Mouse (Mus musculus): ENCODE measurements around the gene Ano4. TPM values are rescaled to one million over a fixed set of nuclear protein-coding genes. Genes with fewer than 3 reads are reported as not detected.
A peak's percentile ranks its signal among the peaks of the same experiment; 100 is the strongest.

Gene Ano4
- polyA plus RNA-seq, 1 experiment from 2014 or later = 0.99 TPM

DNA sequence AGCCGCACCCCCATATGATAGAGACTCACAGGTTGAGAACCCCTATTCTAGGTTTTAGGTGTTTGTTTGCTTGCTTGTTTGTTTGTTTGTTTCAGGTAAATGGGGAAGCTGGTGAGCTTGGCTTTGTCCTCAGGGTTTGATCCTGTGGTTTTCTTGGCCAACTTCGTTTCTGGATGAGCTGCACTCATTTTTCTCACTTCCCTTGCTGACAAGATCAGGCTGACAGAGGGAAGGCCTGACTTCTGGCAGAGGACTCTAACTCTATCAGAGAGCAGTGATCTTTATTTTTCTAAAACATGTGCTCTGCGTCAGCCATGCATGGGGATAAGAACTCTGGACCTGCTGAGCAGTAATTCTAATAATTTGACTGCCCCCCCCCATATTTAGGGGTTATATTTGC, 14.4 kb upstream of the Ano4 start:
- Histone ChIP-seq H3K36me3 (ENCODE audit: insufficient read depth) (no peaks in the 10 kb centered on the region), H3K27ac (ENCODE audit: low read depth) (no peak overlapping the region), H3K4me3 (ENCODE audit: low read depth, low read length) (no peak overlapping the region), H3K27me3 (ENCODE audit: insufficient read depth, low read length) (no peaks in the 10 kb centered on the region), H3K9ac (no peak overlapping the region), H3K4me2 (no peak overlapping the region), H3K9me3 (ENCODE audit: low read depth, low read length) (no peaks in the 10 kb centered on the region), H3K4me1 (ENCODE audit: insufficient read depth) (no peaks in the 10 kb centered on the region)
- 58% methylated on average over 3 of the region's 3 CpGs for WGBS
- DNase-seq = no peak
- TF ChIP-seq CTCF (IDR thresholded peaks at IDR 0.05; ENCODE audit: low read depth) = no peak
- no peak for ATAC-seq (ENCODE audit: insufficient read depth)

DNA sequence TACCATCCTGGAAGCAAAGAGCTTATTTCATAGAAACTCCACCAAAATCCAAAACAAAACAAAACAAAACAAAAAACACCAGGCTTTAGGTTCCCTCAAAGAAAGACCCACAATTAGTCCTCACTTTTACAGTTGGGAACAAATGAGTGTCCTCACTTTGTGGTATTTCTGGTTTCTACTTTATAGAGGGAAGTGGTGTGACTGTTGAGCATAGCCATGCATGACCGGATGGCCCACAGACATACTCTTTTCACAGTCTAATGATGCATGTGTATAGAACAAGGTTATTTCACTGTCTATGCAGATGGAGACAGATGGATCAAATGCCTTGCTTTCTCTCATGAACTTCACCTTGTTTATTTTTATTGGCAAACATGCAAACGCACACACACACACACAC, 10.1 kb upstream of the Ano4 start:
- Histone ChIP-seq H3K9me3 (ENCODE audit: low read depth, low read length) (no peaks in the 10 kb centered on the region), H3K9ac (no peak overlapping the region), H3K4me1 (ENCODE audit: insufficient read depth) (no peaks in the 10 kb centered on the region), H3K27me3 (ENCODE audit: insufficient read depth, low read length) (no peaks in the 10 kb centered on the region), H3K4me2 (no peak overlapping the region), H3K27ac (ENCODE audit: low read depth) (no peak overlapping the region), H3K4me3 (ENCODE audit: low read depth, low read length) (no peak overlapping the region), H3K36me3 (ENCODE audit: insufficient read depth) (no peaks in the 10 kb centered on the region)
- DNase-seq (no peak), ATAC-seq (ENCODE audit: insufficient read depth) (no peak)
- TF ChIP-seq CTCF (IDR thresholded peaks at IDR 0.05; ENCODE audit: low read depth) = no peak
- 71% methylated on average over 2 of the region's 2 CpGs for WGBS

DNA sequence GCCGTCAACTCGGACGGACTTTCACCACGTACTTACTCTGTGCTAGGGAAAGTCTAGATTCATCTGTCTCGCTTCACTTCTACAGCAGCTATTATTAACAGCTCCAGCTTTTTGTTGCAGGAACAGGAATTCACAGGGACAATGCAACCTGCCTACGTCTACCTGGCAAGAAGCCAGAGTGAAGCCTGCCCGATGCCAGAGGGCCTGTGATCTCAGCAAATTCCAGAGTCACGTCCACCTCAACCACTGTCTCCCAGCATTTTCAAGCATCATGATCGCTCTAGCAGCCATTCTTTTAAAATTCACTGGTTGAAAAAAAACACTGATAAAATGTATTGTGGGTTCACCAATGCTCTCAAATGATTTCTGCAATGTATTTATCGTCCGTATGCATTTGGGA, 6.9 kb upstream of the Ano4 start:
- DNase-seq (no peak), ATAC-seq (ENCODE audit: insufficient read depth) (no peak)
- Histone ChIP-seq H3K27me3 (ENCODE audit: insufficient read depth, low read length) (no peaks in the 10 kb centered on the region), H3K4me3 (ENCODE audit: low read depth, low read length) (no peak overlapping the region), H3K9ac (no peak overlapping the region), H3K36me3 (ENCODE audit: insufficient read depth) (no peaks in the 10 kb centered on the region), H3K4me1 (ENCODE audit: insufficient read depth) (no peaks in the 10 kb centered on the region), H3K27ac (ENCODE audit: low read depth) (no peak overlapping the region), H3K4me2 (no peak overlapping the region), H3K9me3 (ENCODE audit: low read depth, low read length) (no peaks in the 10 kb centered on the region)
- no peak for TF ChIP-seq CTCF (IDR thresholded peaks at IDR 0.05; ENCODE audit: low read depth)
- 74% methylated on average over 11 of the region's 11 CpGs for WGBS

DNA sequence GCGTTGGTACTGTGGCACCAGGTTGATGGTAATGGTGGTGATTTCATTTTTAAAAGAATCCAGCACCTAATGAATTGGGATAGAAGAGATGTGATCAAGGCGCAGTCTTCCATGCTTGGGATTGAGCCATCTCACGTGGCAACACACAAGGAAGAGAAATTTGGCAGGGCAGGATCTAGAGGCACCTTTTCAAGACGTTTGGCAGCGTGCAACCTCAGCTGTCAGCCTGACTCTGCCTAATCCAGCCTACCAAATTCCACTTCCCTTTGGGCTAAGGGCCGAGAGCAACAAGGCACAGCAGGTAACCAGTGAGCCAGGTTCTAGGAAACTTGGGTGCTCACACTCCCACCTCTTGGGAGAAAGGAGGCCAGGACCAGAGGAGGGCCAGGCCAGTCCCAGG, 1.0 kb upstream of the Ano4 start:
- H3K36me3 ChIP-seq (ENCODE audit: insufficient read depth) = no peaks in the 10 kb centered on the region
- peak overlapping the region; percentile 90; the same call in 1 of the 2 replicates for H3K4me2 ChIP-seq
- H3K9me3 ChIP-seq (ENCODE audit: low read depth, low read length) = no peaks in the 10 kb centered on the region
- WGBS = 61% methylated on average over 6 of the region's 6 CpGs
- TF ChIP-seq CTCF (IDR thresholded peaks at IDR 0.05; ENCODE audit: low read depth) = no peak
- ATAC-seq (ENCODE audit: insufficient read depth) = no peak
- H3K4me1 ChIP-seq (ENCODE audit: insufficient read depth) = no peaks in the 10 kb centered on the region
- H3K9ac ChIP-seq = no peak overlapping the region
- H3K4me3 ChIP-seq (ENCODE audit: low read depth, low read length) = no peak overlapping the region
- H3K27ac ChIP-seq (ENCODE audit: low read depth) = no peak overlapping the region
- DNase-seq = no peak
- H3K27me3 ChIP-seq (ENCODE audit: insufficient read depth, low read length) = peaks cover 22% of the 10 kb centered on the region

DNA sequence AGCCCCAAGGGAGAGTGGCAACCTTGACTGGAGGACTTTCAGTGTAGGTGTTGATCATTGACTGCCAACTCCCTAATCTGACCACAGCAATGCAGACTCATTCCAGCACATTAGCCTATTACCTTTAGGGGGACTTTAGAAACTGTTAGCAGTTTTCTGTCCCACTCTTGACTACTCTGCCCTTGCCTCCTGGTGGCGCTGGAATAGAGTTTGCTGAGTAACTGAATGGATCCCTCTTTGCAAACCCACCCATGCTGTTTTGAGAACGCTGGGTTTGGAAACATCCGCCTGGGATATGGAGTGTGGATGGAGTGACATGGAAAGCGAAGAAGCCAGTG, 603 bp upstream of the Ano4 start:
- ATAC-seq (ENCODE audit: insufficient read depth) (peak; percentile 12; the same call in 1 of the 2 replicates), DNase-seq (no peak)
- WGBS = 41% methylated on average over 4 of the region's 4 CpGs
- Histone ChIP-seq H3K36me3 (ENCODE audit: insufficient read depth) (no peaks in the 10 kb centered on the region), H3K27me3 (ENCODE audit: insufficient read depth, low read length) (peaks cover 22% of the 10 kb centered on the region), H3K27ac (ENCODE audit: low read depth) (no peak overlapping the region), H3K4me3 (ENCODE audit: low read depth, low read length) (peak overlapping the region; percentile 51), H3K9me3 (ENCODE audit: low read depth, low read length) (no peaks in the 10 kb centered on the region), H3K4me1 (ENCODE audit: insufficient read depth) (no peaks in the 10 kb centered on the region), H3K9ac (peak overlapping the region; percentile 49; the same call in 1 of the 2 replicates), H3K4me2 (peak overlapping the region; percentile 90)
- TF ChIP-seq CTCF (IDR thresholded peaks at IDR 0.05; ENCODE audit: low read depth) = no peak

DNA sequence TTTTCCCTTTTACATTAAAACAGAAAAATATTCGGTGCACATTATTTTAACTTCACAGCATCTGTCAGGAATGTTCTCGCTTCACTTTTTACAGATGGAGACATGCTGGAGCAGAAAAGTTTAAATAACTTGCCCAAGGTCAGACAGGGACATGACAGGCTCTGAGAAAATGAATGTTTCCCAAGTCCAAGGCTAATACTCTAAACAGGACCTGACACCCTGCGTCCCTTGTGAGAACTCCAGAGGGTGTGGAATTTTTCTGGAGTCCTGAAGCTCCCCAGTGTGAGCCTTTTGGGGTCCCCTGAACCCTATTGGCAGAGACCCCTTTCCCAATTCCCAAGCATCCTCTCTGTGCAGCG, 451 bp downstream of the Ano4 start:
- no peak for TF ChIP-seq CTCF (IDR thresholded peaks at IDR 0.05; ENCODE audit: low read depth)
- no peaks in the 10 kb centered on the region for H3K36me3 ChIP-seq (ENCODE audit: insufficient read depth)
- ATAC-seq (ENCODE audit: insufficient read depth) = 0 out of 2 replicates have a peak, but pooled peaks have one; percentile 3
- peak overlapping the region; percentile 51 for H3K4me3 ChIP-seq (ENCODE audit: low read depth, low read length)
- H3K4me1 ChIP-seq (ENCODE audit: insufficient read depth) = no peaks in the 10 kb centered on the region
- no peak overlapping the region for H3K27ac ChIP-seq (ENCODE audit: low read depth)
- H3K4me2 ChIP-seq = peak overlapping the region; percentile 90
- peak; percentile 4 for DNase-seq
- no peaks in the 10 kb centered on the region for H3K9me3 ChIP-seq (ENCODE audit: low read depth, low read length)
- H3K9ac ChIP-seq = peak overlapping the region; percentile 49
- WGBS = 10% methylated on average over 4 of the region's 4 CpGs
- H3K27me3 ChIP-seq (ENCODE audit: insufficient read depth, low read length) = peaks cover 22% of the 10 kb centered on the region

DNA sequence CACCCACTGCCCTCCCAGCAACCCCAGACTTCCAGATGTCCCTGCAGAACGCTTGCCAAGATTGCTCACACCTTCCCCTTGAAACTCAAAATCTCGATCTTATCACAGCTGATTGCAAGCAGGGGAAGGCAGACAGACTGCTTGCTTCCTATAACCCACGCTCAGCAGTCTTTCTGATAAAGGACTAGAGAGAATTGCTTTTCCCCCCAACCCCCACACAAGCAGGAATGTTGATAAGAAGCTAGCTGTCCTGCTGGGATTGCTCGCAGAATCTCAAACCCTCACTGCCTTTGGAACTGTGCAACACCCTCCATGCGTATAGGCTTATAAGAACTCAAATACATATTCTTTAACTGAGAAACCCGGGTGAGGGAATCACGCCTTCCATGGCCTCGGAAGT, 846 bp downstream of the Ano4 start:
- DNase-seq (peak; percentile 14), ATAC-seq (ENCODE audit: insufficient read depth) (0 out of 2 replicates have a peak, but pooled peaks have one; percentile 16)
- peak overlapping the region; percentile 90; the same call in 1 of the 2 replicates for H3K4me2 ChIP-seq
- 9% methylated on average over 8 of the region's 8 CpGs for WGBS
- no peaks in the 10 kb centered on the region for H3K4me1 ChIP-seq (ENCODE audit: insufficient read depth)
- no peak for TF ChIP-seq CTCF (IDR thresholded peaks at IDR 0.05; ENCODE audit: low read depth)
- H3K4me3 ChIP-seq (ENCODE audit: low read depth, low read length) = no peak overlapping the region
- no peaks in the 10 kb centered on the region for H3K36me3 ChIP-seq (ENCODE audit: insufficient read depth)
- H3K9ac ChIP-seq = no peak overlapping the region
- H3K27me3 ChIP-seq (ENCODE audit: insufficient read depth, low read length) = peaks cover 22% of the 10 kb centered on the region
- no peaks in the 10 kb centered on the region for H3K9me3 ChIP-seq (ENCODE audit: low read depth, low read length)
- no peak overlapping the region for H3K27ac ChIP-seq (ENCODE audit: low read depth)

DNA sequence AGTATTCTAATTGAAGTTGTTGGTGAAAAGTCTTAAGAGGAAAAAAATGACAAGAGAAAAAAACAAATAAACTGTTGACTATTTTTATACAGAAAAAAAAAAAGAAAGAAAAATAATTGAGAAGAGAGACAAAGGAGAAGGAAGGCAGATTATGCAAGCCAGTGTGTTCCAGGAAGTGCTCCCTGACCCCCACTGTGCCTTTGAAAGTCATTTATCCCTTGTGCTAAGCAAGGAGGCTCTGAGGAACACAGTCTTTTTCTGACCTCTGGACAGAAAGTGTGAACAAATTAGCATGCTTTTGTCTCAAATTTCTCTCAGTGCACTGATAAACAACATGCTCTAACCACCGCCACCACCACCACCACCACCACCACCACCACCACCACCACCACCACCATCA, 14.3 kb downstream of the Ano4 start:
- WGBS = 100% methylated on average over 1 of the region's 1 CpGs
- H3K4me3 ChIP-seq (ENCODE audit: low read depth, low read length) = no peak overlapping the region
- no peaks in the 10 kb centered on the region for H3K9me3 ChIP-seq (ENCODE audit: low read depth, low read length)
- no peak for TF ChIP-seq CTCF (IDR thresholded peaks at IDR 0.05; ENCODE audit: low read depth)
- H3K4me2 ChIP-seq = no peak overlapping the region
- H3K36me3 ChIP-seq (ENCODE audit: insufficient read depth) = no peaks in the 10 kb centered on the region
- DNase-seq (no peak), ATAC-seq (ENCODE audit: insufficient read depth) (no peak)
- H3K9ac ChIP-seq = no peak overlapping the region
- H3K4me1 ChIP-seq (ENCODE audit: insufficient read depth) = no peaks in the 10 kb centered on the region
- H3K27me3 ChIP-seq (ENCODE audit: insufficient read depth, low read length) = no peaks in the 10 kb centered on the region
- H3K27ac ChIP-seq (ENCODE audit: low read depth) = no peak overlapping the region

Measured in lung, embryonic 14.5 days (tissue).